Mouse (Mus musculus): ENCODE results near the gene Ifrd2. TPM values are rescaled to one million over a fixed set of nuclear protein-coding genes. Genes with fewer than 3 reads are reported as not detected.
"Not testable (repeated sequence)": the region's sequence is repeated elsewhere in the genome, so short reads cannot be mapped to it uniquely, and the experiment has no call there.

Ifrd2 gene
- polyA plus RNA-seq, 2 experiments, result 135 to 149 TPM

DNA sequence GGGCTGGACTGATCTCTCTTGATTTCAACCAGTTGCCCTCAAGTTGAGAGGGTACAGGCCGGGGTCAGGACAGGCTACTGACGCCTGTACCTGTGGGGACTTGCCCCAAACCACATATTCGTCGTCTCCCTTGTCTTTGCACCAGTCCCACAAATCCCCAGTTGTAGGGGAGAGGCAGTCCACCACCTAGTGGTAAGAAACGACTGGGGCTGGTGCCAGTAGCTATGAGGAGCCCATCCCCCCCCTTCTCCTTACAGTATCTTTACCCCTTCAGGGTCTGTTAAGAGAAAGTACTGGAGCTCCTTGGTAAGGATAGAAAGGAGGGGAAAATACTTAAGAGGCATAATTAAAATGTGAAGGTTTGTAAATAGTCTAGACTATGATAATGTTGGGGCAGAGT is 21.9 kb upstream of the Ifrd2 start:
- not testable (repeated sequence) for H3K9ac ChIP-seq (replicated peaks); ATAC-seq (ENCODE audit: insufficient read depth); H3K27ac ChIP-seq; H3K27me3 ChIP-seq (ENCODE audit: control insufficient read depth, insufficient read depth, low read length); H3K4me2 ChIP-seq (ENCODE audit: low read depth); DNase-seq (ENCODE audit: low read depth in 3 of 3, low spot score in 3 of 3); H3K36me3 ChIP-seq (replicated peaks; ENCODE audit: control insufficient read depth, insufficient read depth, low read depth); H3K4me3 ChIP-seq (ENCODE audit: insufficient read depth in 1 of 2, low read depth in 2 of 2, low read length in 2 of 2); H3K9me3 ChIP-seq (ENCODE audit: control insufficient read depth, low read length)
- WGBS (ENCODE audit: insufficient replicate concordance), result 30% methylated on average over 5 of the region's 5 CpGs
- 0 out of 2 replicates have a peak, but pooled peaks have one; percentile 46 for TF ChIP-seq CTCF (IDR thresholded peaks at IDR 0.05; ENCODE audit: low read depth)
- H3K4me1 ChIP-seq (replicated peaks; ENCODE audit: control insufficient read depth in 2 of 2, insufficient read depth in 2 of 2, low read length in 1 of 2), result peaks cover 26 to 41% of the 10 kb centered on the region in 2 experiments

GRCm38 (mm10) chr9:107566041-107566709 is 21.3 kb upstream of the Ifrd2 start:
- TF ChIP-seq EP300 (IDR thresholded peaks at IDR 0.05; ENCODE audit: low read depth) (no peak), CTCF (IDR thresholded peaks at IDR 0.05; ENCODE audit: low read depth) (peak; percentile 97)
- Histone ChIP-seq H3K9ac (replicated peaks) (no peak overlapping the region), H3K4me2 (ENCODE audit: low read depth) (peak overlapping the region; percentile 5), H3K4me3 (ENCODE audit: insufficient read depth in 1 of 2, low read depth in 2 of 2, low read length in 2 of 2) (no peak overlapping the region), H3K27ac (no peak overlapping the region; the same call in 1 of the 2 replicates), H3K36me3 (replicated peaks; ENCODE audit: control insufficient read depth, insufficient read depth, low read depth) (peaks cover 3% of the 10 kb centered on the region), H3K4me1 (replicated peaks; ENCODE audit: control insufficient read depth in 2 of 2, insufficient read depth in 2 of 2, low read length in 1 of 2) (peaks cover 32 to 47% of the 10 kb centered on the region in 2 experiments), H3K27me3 (ENCODE audit: control insufficient read depth, insufficient read depth, low read length) (no peaks in the 10 kb centered on the region), H3K9me3 (ENCODE audit: control insufficient read depth, low read length) (no peaks in the 10 kb centered on the region)
- no peak for DNase-seq (ENCODE audit: low read depth in 3 of 3, low spot score in 3 of 3)
- ATAC-seq (ENCODE audit: insufficient read depth), result no peak
- WGBS (ENCODE audit: insufficient replicate concordance), result 48% methylated on average over 15 of the region's 15 CpGs

GRCm38 (mm10) chr9:107566855-107567254 is 20.6 kb upstream of the Ifrd2 start:
- DNase-seq (ENCODE audit: low read depth in 3 of 3, low spot score in 3 of 3) (no peak), ATAC-seq (ENCODE audit: insufficient read depth) (no peak)
- no peaks in the 10 kb centered on the region for H3K27me3 ChIP-seq (ENCODE audit: control insufficient read depth, insufficient read depth, low read length)
- peaks cover 3% of the 10 kb centered on the region for H3K36me3 ChIP-seq (replicated peaks; ENCODE audit: control insufficient read depth, insufficient read depth, low read depth)
- no peak overlapping the region for H3K4me3 ChIP-seq (ENCODE audit: insufficient read depth in 1 of 2, low read depth in 2 of 2, low read length in 2 of 2)
- peak overlapping the region; percentile 0; the same call in 1 of the 2 replicates for H3K4me2 ChIP-seq (ENCODE audit: low read depth)
- 49% methylated on average over 3 of the region's 3 CpGs for WGBS (ENCODE audit: insufficient replicate concordance)
- peak overlapping the region; percentile 38; the same call in 1 of the 2 replicates for H3K27ac ChIP-seq
- H3K9me3 ChIP-seq (ENCODE audit: control insufficient read depth, low read length), result no peaks in the 10 kb centered on the region
- H3K9ac ChIP-seq (replicated peaks), result no peak overlapping the region
- TF ChIP-seq CTCF (IDR thresholded peaks at IDR 0.05; ENCODE audit: low read depth) (no peak), EP300 (IDR thresholded peaks at IDR 0.05; ENCODE audit: low read depth) (no peak)
- H3K4me1 ChIP-seq (replicated peaks; ENCODE audit: control insufficient read depth in 2 of 2, insufficient read depth in 2 of 2, low read length in 1 of 2), result peaks cover 39 to 54% of the 10 kb centered on the region in 2 experiments

- peaks cover 49 to 60% of the 10 kb centered on the region in 2 experiments for H3K4me1 ChIP-seq (replicated peaks; ENCODE audit: control insufficient read depth in 2 of 2, insufficient read depth in 2 of 2, low read length in 1 of 2)
- no peak for DNase-seq (ENCODE audit: low read depth in 3 of 3, low spot score in 3 of 3)
These were observed 19.6 kb upstream of the Ifrd2 start, which contains the start of gene Hyal2 for GRCm38 (mm10) chr9:107567702-107568319. Gene Hyal2 (plus strand): TSS chr9:107567945.

More at GRCm38 (mm10) chr9:107567702-107568319, 19.6 kb upstream of the Ifrd2 start, which contains the start of gene Hyal2:
- Histone ChIP-seq H3K4me3 (ENCODE audit: insufficient read depth in 1 of 2, low read depth in 2 of 2, low read length in 2 of 2) (peak within 1 kb of the TSS; percentile 86 to 88), H3K9ac (replicated peaks) (peak within 1 kb of the TSS; percentile 87), H3K4me2 (ENCODE audit: low read depth) (peak within 1 kb of the TSS; percentile 85), H3K9me3 (ENCODE audit: control insufficient read depth, low read length) (no peaks in the 10 kb centered on the region), H3K27me3 (ENCODE audit: control insufficient read depth, insufficient read depth, low read length) (no peaks in the 10 kb centered on the region), H3K36me3 (replicated peaks; ENCODE audit: control insufficient read depth, insufficient read depth, low read depth) (peaks cover 9% of the 10 kb centered on the region), H3K27ac (peak within 1 kb of the TSS; percentile 84)
- WGBS (ENCODE audit: insufficient replicate concordance), result 45% methylated on average over 18 of the region's 18 CpGs
- ATAC-seq (ENCODE audit: insufficient read depth), result no peak
- TF ChIP-seq EP300 (IDR thresholded peaks at IDR 0.05; ENCODE audit: low read depth) (no peak), CTCF (IDR thresholded peaks at IDR 0.05; ENCODE audit: low read depth) (no peak)

All from liver, embryonic 14.5 days (tissue).